Mouse (Mus musculus) embryonic facial prominence, embryonic 11.5 days (tissue): ENCODE measurements around the gene Fbln1. TPM values are rescaled to one million over a fixed set of nuclear protein-coding genes. Genes with fewer than 3 reads are reported as not detected.

Experiments
- ATAC-seq: fragments of 200-750 bp; cut with Nextera tagmentation; replicated peaks from 2 replicates; pipeline ENCODE4 v1.8.0; 2017; ENCODE audit warnings: low read depth; ENCODE audit not compliant: insufficient number of reproducible peaks, low FRiP score, low TSS enrichment
- DNase-seq: peaks from one replicate; pipeline ENCODE4 v3.0.0-alpha.2; 2015; ENCODE audit warnings: low spot score
- H3K27ac ChIP-seq: fragments of 300-500 bp; sonication (generic); replicated peaks from 2 replicates; pipeline ENCODE4 v1.5.1; 2014; ENCODE audit warnings: mild to moderate bottlenecking, low read depth, low read length, control low read depth
- H3K27me3 ChIP-seq: fragments of 300-500 bp; sonication (generic); 2 replicates; pipeline ENCODE4 v1.6.1; 2014; ENCODE audit warnings: mild to moderate bottlenecking, low read length, moderate library complexity, mixed read lengths; ENCODE audit not compliant: control insufficient read depth, insufficient read depth
- H3K36me3 ChIP-seq: fragments of 300-500 bp; sonication (generic); replicated peaks from 2 replicates; pipeline ENCODE4 v1.6.1; 2014; ENCODE audit warnings: low read depth, mild to moderate bottlenecking, low read length, moderate library complexity, mixed read lengths; ENCODE audit not compliant: control insufficient read depth, insufficient read depth
- H3K4me1 ChIP-seq: fragments of 300-500 bp; sonication (generic); 2 replicates; pipeline ENCODE4 v1.6.1; 2014; ENCODE audit warnings: low read length, mixed read lengths; ENCODE audit not compliant: control insufficient read depth, insufficient read depth
- H3K4me2 ChIP-seq: fragments of 300-500 bp; sonication (generic); 2 replicates; pipeline ENCODE4 v1.6.1; 2014; ENCODE audit warnings: low read depth, mild to moderate bottlenecking, control low read depth, low read length, moderate library complexity
- H3K4me3 ChIP-seq: fragments of 300-500 bp; sonication (generic); 2 replicates; pipeline ENCODE4 v1.5.1; 2014; ENCODE audit warnings: low read depth, low read length, control low read depth
- H3K9ac ChIP-seq: fragments of 300-500 bp; sonication (generic); replicated peaks from 2 replicates; pipeline ENCODE4 v1.6.1; 2014; ENCODE audit warnings: mild to moderate bottlenecking, control low read depth, low read length
- H3K9me3 ChIP-seq: fragments of 300-500 bp; sonication (generic); replicated peaks from 2 replicates; pipeline ENCODE4 v1.6.1; 2016; ENCODE audit warnings: mild to moderate bottlenecking, low read length, inconsistent platforms, mixed read lengths; ENCODE audit not compliant: control insufficient read depth
- WGBS: fragments of 180-500 bp; shearing (Covaris S2); extraction: QIAGEN DNeasy Blood & Tissue Kit; methylation state at CpG from one replicate; pipeline ENCODE4 v1.1.7; 2014; 5-methylcytosine and 5-hydroxymethylcytosine counted together
- polyA plus RNA-seq: library from polyadenylated mRNA; unstranded; fragments of >200 nt; fragmentation: Nextera tagmentation; extraction: Ambion mirVana; gene quantifications from 2 replicates; pipeline ENCODE4 v1.2.1, GENCODE M21; 2014

Fbln1 gene
- polyA plus RNA-seq, 1 experiment from 2014 or later: 200 TPM

- Histone ChIP-seq H3K27me3 (no peaks in the 10 kb centered on the region), H3K27ac (no peak overlapping the region), H3K36me3 (peaks cover 4% of the 10 kb centered on the region), H3K9ac (no peak overlapping the region), H3K9me3 (no peaks in the 10 kb centered on the region), H3K4me1 (no peaks in the 10 kb centered on the region), H3K4me2 (no peak overlapping the region), H3K4me3 (no peak overlapping the region)
- 83% methylated on average over 5 of the region's 5 CpGs for WGBS
- ATAC-seq (no peak), DNase-seq (no peak)
Measured at GRCm38 (mm10) chr15:85245241-85246010, 39.7 kb downstream of the Fbln1 start.

- ATAC-seq (no peak), DNase-seq (no peak)
- no peak overlapping the region for H3K4me2 ChIP-seq
- no peak overlapping the region for H3K27ac ChIP-seq
- 91% methylated on average over 5 of the region's 5 CpGs for WGBS
- no peak overlapping the region for H3K4me3 ChIP-seq
- no peaks in the 10 kb centered on the region for H3K9me3 ChIP-seq
- H3K36me3 ChIP-seq: peaks cover 3% of the 10 kb centered on the region
- no peaks in the 10 kb centered on the region for H3K27me3 ChIP-seq
- no peak overlapping the region for H3K9ac ChIP-seq
- no peaks in the 10 kb centered on the region for H3K4me1 ChIP-seq
Measured at GRCm38 (mm10) chr15:85246016-85246415, 40.3 kb downstream of the Fbln1 start.

- Histone ChIP-seq H3K9ac (no peak overlapping the region), H3K9me3 (no peaks in the 10 kb centered on the region), H3K4me2 (no peak overlapping the region), H3K4me1 (no peaks in the 10 kb centered on the region), H3K27ac (no peak overlapping the region), H3K27me3 (no peaks in the 10 kb centered on the region), H3K4me3 (no peak overlapping the region), H3K36me3 (peaks cover 4% of the 10 kb centered on the region)
- ATAC-seq: no peak
- 75% methylated on average over 6 of the region's 6 CpGs for WGBS
- no peak for DNase-seq
Measured at GRCm38 (mm10) chr15:85246936-85247335, 41.2 kb downstream of the Fbln1 start.

- Histone ChIP-seq H3K4me1 (no peaks in the 10 kb centered on the region), H3K4me2 (no peak overlapping the region), H3K27ac (no peak overlapping the region), H3K4me3 (no peak overlapping the region), H3K36me3 (peaks cover 4% of the 10 kb centered on the region), H3K9ac (no peak overlapping the region), H3K9me3 (no peaks in the 10 kb centered on the region), H3K27me3 (no peaks in the 10 kb centered on the region)
- DNase-seq: no peak
- WGBS: 86% methylated on average over 5 of the region's 5 CpGs
- ATAC-seq: no peak
Measured at GRCm38 (mm10) chr15:85248311-85248710, 42.6 kb downstream of the Fbln1 start.

GRCm38 (mm10) chr15:85249252-85249651 lies 43.5 kb downstream of the Fbln1 start:
- Histone ChIP-seq H3K27ac (no peak overlapping the region), H3K9ac (no peak overlapping the region), H3K36me3 (peaks cover 4% of the 10 kb centered on the region), H3K4me2 (no peak overlapping the region), H3K4me3 (no peak overlapping the region), H3K9me3 (no peaks in the 10 kb centered on the region), H3K27me3 (no peaks in the 10 kb centered on the region), H3K4me1 (no peaks in the 10 kb centered on the region)
- peak; percentile 78 for DNase-seq
- 0 out of 2 replicates have a peak, but pooled peaks have one; percentile 26 for ATAC-seq
- WGBS: 60% methylated on average over 5 of the region's 5 CpGs

- Histone ChIP-seq H3K9me3 (no peaks in the 10 kb centered on the region), H3K4me1 (no peaks in the 10 kb centered on the region), H3K9ac (no peak overlapping the region), H3K4me2 (no peak overlapping the region), H3K36me3 (peaks cover 2% of the 10 kb centered on the region), H3K27me3 (no peaks in the 10 kb centered on the region), H3K27ac (no peak overlapping the region), H3K4me3 (no peak overlapping the region)
- 89% methylated on average over 2 of the region's 2 CpGs for WGBS
- no peak for DNase-seq
- no peak for ATAC-seq
Measured at GRCm38 (mm10) chr15:85250436-85250835, 44.7 kb downstream of the Fbln1 start.

GRCm38 (mm10) chr15:85252476-85252875 lies 46.7 kb downstream of the Fbln1 start:
- Histone ChIP-seq H3K9ac (no peak overlapping the region), H3K4me3 (no peak overlapping the region), H3K27ac (no peak overlapping the region), H3K36me3 (peaks cover 2% of the 10 kb centered on the region), H3K4me1 (no peaks in the 10 kb centered on the region), H3K4me2 (no peak overlapping the region), H3K9me3 (no peaks in the 10 kb centered on the region), H3K27me3 (no peaks in the 10 kb centered on the region)
- 93% methylated on average over 6 of the region's 6 CpGs for WGBS
- ATAC-seq (no peak), DNase-seq (no peak)

GRCm38 (mm10) chr15:85257775-85258429 lies 52.2 kb downstream of the Fbln1 start:
- H3K4me2 ChIP-seq: no peak overlapping the region
- WGBS: 70% methylated on average over 6 of the region's 6 CpGs

More at GRCm38 (mm10) chr15:85257775-85258429, 52.2 kb downstream of the Fbln1 start:
- Histone ChIP-seq H3K27me3 (no peaks in the 10 kb centered on the region), H3K27ac (no peak overlapping the region), H3K4me3 (no peak overlapping the region), H3K9me3 (peaks cover 3% of the 10 kb centered on the region; the same call in 1 of the 2 replicates), H3K9ac (no peak overlapping the region), H3K4me1 (no peaks in the 10 kb centered on the region), H3K36me3 (peaks cover 3% of the 10 kb centered on the region)
- DNase-seq (peak; percentile 67), ATAC-seq (no peak)
